Mouse (Mus musculus) CH12.LX (cell line): ENCODE measurements around the gene Ost4.

Source experiments
- E2F4 ChIP-seq: IDR thresholded peaks from 2 replicates; pipeline ENCODE4 v1.6.1; 2011; ENCODE audit warnings: low read depth, low read length, improper control_type of control experiment; ENCODE audit not compliant: insufficient replicate concordance
- JUND ChIP-seq: conservative IDR thresholded peaks from 2 replicates; pipeline ENCODE4 v1.6.1; 2011; ENCODE audit warnings: low read depth, low read length, improper control_type of control experiment
- MYC ChIP-seq: IDR thresholded peaks from 2 replicates; pipeline ENCODE4 v1.6.1; 2011; ENCODE audit warnings: low read depth, mild to moderate bottlenecking, improper control_type of control experiment, low read length
- POLR2AphosphoS2 ChIP-seq: IDR thresholded peaks from 2 replicates; pipeline ENCODE4 v1.6.1; 2011; ENCODE audit warnings: low read depth, low read length, improper control_type of control experiment
- TCF12 ChIP-seq: IDR thresholded peaks from 2 replicates; pipeline ENCODE4 v1.6.1; 2014; ENCODE audit warnings: low read depth, mild to moderate bottlenecking, inconsistent platforms, low read length, improper control_type of control experiment
- USF1 ChIP-seq: IDR thresholded peaks from 2 replicates; pipeline ENCODE4 v1.6.1; 2014; ENCODE audit warnings: low read depth, mild to moderate bottlenecking, inconsistent platforms, low read length, improper control_type of control experiment

- no peak for TF ChIP-seq POLR2AphosphoS2
- TF ChIP-seq E2F4, result no peak
- no peak for TF ChIP-seq TCF12
- no peak for TF ChIP-seq JUND
- TF ChIP-seq MYC, result no peak
- TF ChIP-seq USF1, result no peak
These were observed 12.4 kb upstream of the Ost4 start for GRCm38 (mm10) chr5:30919831-30920614.
